ENCODE assay signal across 12 mouse cellular contexts in the genomic region with DNA sequence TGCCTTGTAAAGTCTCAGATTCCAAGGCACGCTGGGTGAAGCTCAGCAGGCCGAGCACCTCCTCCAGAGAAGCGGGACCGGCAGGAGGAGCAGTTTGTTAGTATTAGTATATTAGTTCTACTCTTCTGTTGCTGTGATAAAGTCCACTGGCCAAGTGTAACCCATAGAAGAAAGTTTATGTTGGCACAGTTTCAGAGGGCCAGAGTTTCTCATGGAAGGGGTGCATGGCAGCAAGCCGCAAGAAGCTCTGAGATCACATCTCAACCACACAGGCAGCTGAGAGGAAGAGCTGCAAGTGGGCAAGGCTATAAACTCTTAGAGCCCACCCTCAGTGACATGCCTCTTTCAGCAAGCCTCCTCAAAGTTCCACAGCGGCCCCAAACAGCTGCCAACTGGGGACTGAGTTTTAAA. TPM values are rescaled to one million over a fixed set of nuclear protein-coding genes. Genes with fewer than 3 reads are reported as not detected.
DNase-seq lines count a peak whose midpoint lies in the region; ATAC-seq lines count a peak whose summit lies in the region.
"Had no signal": no experiment of that assay in that cellular context is flagged by ENCODE, and none has a peak within 500 bp of the region (broad histone marks: within the 10 kb centered on the region; RNA-seq: fewer than 3 reads in every experiment).

No protein-coding gene starts in this region.

- WGBS in embryonic facial prominence, embryonic 14.5 days: 79% methylated on average over 6 of the region's 6 CpGs
- 92% methylated on average over 6 of the region's 6 CpGs for WGBS in embryonic facial prominence, embryonic 10.5 days
- 90% methylated on average over 6 of the region's 6 CpGs for WGBS in midbrain, embryonic 11.5 days
- 93% methylated on average over 6 of the region's 6 CpGs for WGBS in forebrain, embryonic 13.5 days

- DNase-seq in embryonic facial prominence, embryonic 14.5 days (ENCODE audit: low spot score): peak; percentile 45
- no peak for DNase-seq in embryonic facial prominence, embryonic 10.5 days (ENCODE audit: low spot score)
- DNase-seq in 416B (ENCODE audit: low read depth): peak; percentile 50
- peak; percentile 39 to 56 for DNase-seq in kidney, postnatal 4 days
- DNase-seq in lung, postnatal 4 days: peak; percentile 48 to 51
- no peak for DNase-seq in midbrain, embryonic 11.5 days (ENCODE audit: low spot score, missing footprints)
- DNase-seq: adrenal gland, postnatal 25 days; cerebellum, adult 2 months; right cerebral cortex, postnatal 25 days had no signal

- H3K27ac ChIP-seq in embryonic facial prominence, embryonic 14.5 days (replicated peaks; ENCODE audit: low read depth, low read length): no peak overlapping the region
- no peak overlapping the region for H3K27ac ChIP-seq in embryonic facial prominence, embryonic 10.5 days (replicated peaks)
- H3K27ac ChIP-seq in midbrain, embryonic 11.5 days (ENCODE audit: low read depth, low read length): no peak overlapping the region
- no peak overlapping the region for H3K27ac ChIP-seq in forebrain, embryonic 13.5 days
- H3K27ac ChIP-seq: midbrain, embryonic 12.5 days had no signal

- H3K9me3 ChIP-seq in embryonic facial prominence, embryonic 14.5 days (ENCODE audit: control insufficient read depth, low read length): no peaks in the 10 kb centered on the region
- no peaks in the 10 kb centered on the region for H3K9me3 ChIP-seq in embryonic facial prominence, embryonic 10.5 days
- H3K9me3 ChIP-seq in midbrain, embryonic 11.5 days (ENCODE audit: control insufficient read depth, low read length): no peaks in the 10 kb centered on the region
- H3K9me3 ChIP-seq in forebrain, embryonic 13.5 days (replicated peaks): no peaks in the 10 kb centered on the region
- H3K9me3 ChIP-seq: midbrain, embryonic 12.5 days had no signal

- no peak overlapping the region for H3K4me2 ChIP-seq in embryonic facial prominence, embryonic 14.5 days (ENCODE audit: low read depth, low read length)
- no peak overlapping the region for H3K4me2 ChIP-seq in midbrain, embryonic 11.5 days
- H3K4me2 ChIP-seq in forebrain, embryonic 13.5 days: no peak overlapping the region
- H3K4me2 ChIP-seq: midbrain, embryonic 12.5 days had no signal

- H3K27me3 ChIP-seq in embryonic facial prominence, embryonic 14.5 days (replicated peaks; ENCODE audit: control insufficient read depth, insufficient read depth, low read length): no peaks in the 10 kb centered on the region
- H3K27me3 ChIP-seq in embryonic facial prominence, embryonic 10.5 days (replicated peaks; ENCODE audit: low read depth, poor library complexity, severe bottlenecking): no peaks in the 10 kb centered on the region
- H3K27me3 ChIP-seq in midbrain, embryonic 11.5 days (ENCODE audit: control insufficient read depth, insufficient read depth, low read length): no peaks in the 10 kb centered on the region
- H3K27me3 ChIP-seq in forebrain, embryonic 13.5 days: no peaks in the 10 kb centered on the region
- H3K27me3 ChIP-seq: midbrain, embryonic 12.5 days had no signal

- ATAC-seq in embryonic facial prominence, embryonic 14.5 days (ENCODE audit: low read depth): no peak
- no peak for ATAC-seq in midbrain, embryonic 11.5 days (ENCODE audit: low FRiP score)
- no peak for ATAC-seq in erythroid progenitor cell, adult 5-6 weeks (replicated peaks; ENCODE audit: low FRiP score, poor library complexity, severe bottlenecking)
- ATAC-seq in forebrain, embryonic 13.5 days: no peak

- H3K9ac ChIP-seq in embryonic facial prominence, embryonic 14.5 days (ENCODE audit: low read depth, low read length): no peak overlapping the region
- H3K9ac ChIP-seq in midbrain, embryonic 11.5 days (ENCODE audit: low read length): no peak overlapping the region
- no peak overlapping the region for H3K9ac ChIP-seq in forebrain, embryonic 13.5 days
- H3K9ac ChIP-seq: midbrain, embryonic 12.5 days had no signal

- H3K4me3 ChIP-seq in embryonic facial prominence, embryonic 14.5 days (ENCODE audit: low read depth, low read length): no peak overlapping the region
- H3K4me3 ChIP-seq in embryonic facial prominence, embryonic 10.5 days: no peak overlapping the region
- no peak overlapping the region for H3K4me3 ChIP-seq in midbrain, embryonic 11.5 days (ENCODE audit: low read depth, low read length)
- no peak overlapping the region for H3K4me3 ChIP-seq in forebrain, embryonic 13.5 days
- H3K4me3 ChIP-seq: midbrain, embryonic 12.5 days had no signal

- peaks cover 36% of the 10 kb centered on the region for H3K36me3 ChIP-seq in embryonic facial prominence, embryonic 14.5 days (ENCODE audit: control insufficient read depth, insufficient read depth, low read length)
- peaks cover 40% of the 10 kb centered on the region for H3K36me3 ChIP-seq in embryonic facial prominence, embryonic 10.5 days (replicated peaks)
- H3K36me3 ChIP-seq in midbrain, embryonic 11.5 days (ENCODE audit: control insufficient read depth, insufficient read depth, low read length): peaks cover 4% of the 10 kb centered on the region; the same call in 1 of the 2 replicates
- H3K36me3 ChIP-seq in forebrain, embryonic 13.5 days (ENCODE audit: poor library complexity, severe bottlenecking): peaks cover 43% of the 10 kb centered on the region

- H3K4me1 ChIP-seq in embryonic facial prominence, embryonic 14.5 days (ENCODE audit: control insufficient read depth, insufficient read depth, low read length): no peaks in the 10 kb centered on the region
- H3K4me1 ChIP-seq in embryonic facial prominence, embryonic 10.5 days: peaks cover 11% of the 10 kb centered on the region
- H3K4me1 ChIP-seq in midbrain, embryonic 11.5 days (ENCODE audit: control insufficient read depth, insufficient read depth, low read length): no peaks in the 10 kb centered on the region
- H3K4me1 ChIP-seq in forebrain, embryonic 13.5 days: no peaks in the 10 kb centered on the region
- H3K4me1 ChIP-seq: midbrain, embryonic 12.5 days had no signal

RNA-seq across cellular contexts. Expression of a gene that starts 11.8 kb away (rescaled TPM):
- 14.3 and 16.3 TPM in 2 replicates for polyA plus RNA-seq in embryonic facial prominence, embryonic 14.5 days (2014; fragmentation: Nextera tagmentation; extraction: Ambion mirVana)
- polyA plus RNA-seq in embryonic facial prominence, embryonic 10.5 days (2016; fragmentation: Nextera tagmentation; extraction: Ambion mirVana): 14.2 and 14.4 TPM in 2 replicates
- polyA plus RNA-seq in midbrain, embryonic 11.5 days (2014; fragmentation: Nextera tagmentation; extraction: Ambion mirVana): 19.6 TPM in 2 replicates
- 37.5 and 37.7 TPM in 2 replicates for total RNA-seq in erythroid progenitor cell, adult 5-6 weeks (2015; ENCODE audit: low replicate concordance)
- total RNA-seq in erythroid progenitor cell, adult 5-6 weeks (2017; ENCODE audit: low replicate concordance): 43.1 and 57.7 TPM in 2 replicates
- polyA plus RNA-seq in forebrain, embryonic 13.5 days (2015; fragmentation: Nextera tagmentation; extraction: Ambion mirVana): 12.0 and 12.5 TPM in 2 replicates

RNA-seq across cellular contexts. Expression of a gene that starts 42.6 kb away (rescaled TPM):
- 7.1 and 7.6 TPM in 2 replicates for polyA plus RNA-seq in embryonic facial prominence, embryonic 14.5 days (2014; fragmentation: Nextera tagmentation; extraction: Ambion mirVana)
- polyA plus RNA-seq in embryonic facial prominence, embryonic 10.5 days (2016; fragmentation: Nextera tagmentation; extraction: Ambion mirVana): 6.2 and 6.4 TPM in 2 replicates
- polyA plus RNA-seq in midbrain, embryonic 11.5 days (2014; fragmentation: Nextera tagmentation; extraction: Ambion mirVana): 7.5 and 9.4 TPM in 2 replicates
- 2.5 and 3.2 TPM in 2 replicates for total RNA-seq in erythroid progenitor cell, adult 5-6 weeks (2015; ENCODE audit: low replicate concordance)
- 1.4 and 4.9 TPM in 2 replicates for total RNA-seq in erythroid progenitor cell, adult 5-6 weeks (2017; ENCODE audit: low replicate concordance)
- 11.3 and 12.9 TPM in 2 replicates for polyA plus RNA-seq in forebrain, embryonic 13.5 days (2015; fragmentation: Nextera tagmentation; extraction: Ambion mirVana)

Comparison
In these comparisons a context has a peak if more than half of its experiments do, and no peak if none do; other contexts are left out.
1. DNase-seq: peak in embryonic facial prominence, embryonic 14.5 days (single experiment), 416B (single experiment), kidney, postnatal 4 days (2 of 2) and lung, postnatal 4 days (2 of 2); none in embryonic facial prominence, embryonic 10.5 days (single experiment) and midbrain, embryonic 11.5 days (single experiment).